ENCODE assay signal across 1 mouse cellular context in the genomic region with DNA sequence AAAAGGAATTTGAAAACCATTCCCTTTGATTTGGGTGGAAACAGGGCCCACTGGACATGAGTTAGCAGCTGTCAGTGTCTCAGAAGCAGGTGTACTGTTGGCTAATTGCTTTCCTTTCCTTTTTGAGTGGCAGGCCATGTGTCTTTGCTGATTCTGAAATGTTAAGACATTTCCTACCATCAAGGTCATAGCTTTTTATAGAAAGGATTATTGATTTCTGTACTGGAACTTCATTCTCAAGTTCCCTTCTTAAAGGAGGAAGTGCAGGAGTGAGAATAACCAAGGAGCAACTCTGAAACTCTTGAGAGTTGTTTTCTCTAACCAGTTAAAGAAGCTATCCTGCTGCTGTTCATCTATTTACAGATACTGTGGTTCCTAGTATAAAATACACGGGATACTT.
TF ChIP-seq lines count a peak whose summit lies in the region.

No protein-coding gene starts in this region.

TF ChIP-seq in CH12.LX, 34 proteins besides CTCF, POLR2A, EP300 and RAD21 (continued from another document):
- TF ChIP-seq JUND (conservative IDR thresholded peaks at IDR 0.05; ENCODE audit: low read depth, low read length) (peak; percentile 91), RCOR1 (conservative IDR thresholded peaks at IDR 0.05; ENCODE audit: low read depth, low read length) (peak; percentile 95), USF1 (IDR thresholded peaks at IDR 0.05; ENCODE audit: low read depth, low read length) (no peak), USF2 (conservative IDR thresholded peaks at IDR 0.05; ENCODE audit: low read depth, low read length) (no peak), JUN (IDR thresholded peaks at IDR 0.05; ENCODE audit: insufficient read depth, low read depth, low read length) (peak; percentile 84), SIN3A (IDR thresholded peaks at IDR 0.05; ENCODE audit: low read length) (peak; percentile 91), MEF2A (IDR thresholded peaks at IDR 0.05; ENCODE audit: borderline replicate concordance, low read depth, low read length) (peak; percentile 97), SMC3 (IDR thresholded peaks at IDR 0.05; ENCODE audit: low read depth, low read length) (no peak), MAFK (IDR thresholded peaks at IDR 0.05; ENCODE audit: insufficient replicate concordance, low read length) (no peak; the same call in 1 of the 2 replicates), POLR2AphosphoS2 (IDR thresholded peaks at IDR 0.05; ENCODE audit: low read depth, low read length) (no peak; the same call in 1 of the 2 replicates), ETS1 (conservative IDR thresholded peaks at IDR 0.05; ENCODE audit: low read depth, low read length) (peak; percentile 88), ZMIZ1 (IDR thresholded peaks at IDR 0.05; ENCODE audit: low read depth, low read length) (no peak; the same call in 1 of the 2 replicates), KAT2A (IDR thresholded peaks at IDR 0.05; ENCODE audit: insufficient replicate concordance, low read length) (no peak), NRF1 (IDR thresholded peaks at IDR 0.05; ENCODE audit: low read depth, low read length) (no peak), CHD1 (IDR thresholded peaks at IDR 0.05; ENCODE audit: low read depth, low read length) (peak; percentile 96), CHD2 (IDR thresholded peaks at IDR 0.05; ENCODE audit: low read length) (peak; percentile 70), BHLHE40 (IDR thresholded peaks at IDR 0.05; ENCODE audit: low read depth, low read length) (peak; percentile 51; the same call in 1 of the 2 replicates), ZKSCAN1 (IDR thresholded peaks at IDR 0.05; ENCODE audit: borderline replicate concordance, low read depth, low read length) (no peak), TBP (conservative IDR thresholded peaks at IDR 0.05; ENCODE audit: low read depth, low read length) (no peak), E2F4 (IDR thresholded peaks at IDR 0.05; ENCODE audit: insufficient replicate concordance, low read depth, low read length) (0 out of 2 replicates have a peak, but pooled peaks have one; percentile 47), MAZ (IDR thresholded peaks at IDR 0.05; ENCODE audit: low read depth, low read length) (peak; percentile 58; the same call in 1 of the 2 replicates)
